Mouse (Mus musculus) heart, embryonic 15.5 days (tissue): ENCODE results near the gene Ctps2. TPM values are rescaled to one million over a fixed set of nuclear protein-coding genes. Genes with fewer than 3 reads are reported as not detected.
A peak's percentile ranks its signal among the peaks of the same experiment; 100 is the strongest.
"Not testable (repeated sequence)": the region's sequence is repeated elsewhere in the genome, so short reads cannot be mapped to it uniquely, and the experiment has no call there.

ENCODE experiments used
- ATAC-seq: fragments of 200-750 bp; cut with Nextera tagmentation; replicated peaks from 2 replicates; pipeline ENCODE4 v1.8.0; 2017; ENCODE audit warnings: low read depth, moderate TSS enrichment; ENCODE audit not compliant: insufficient number of reproducible peaks, insufficient read depth, low FRiP score
- H3K27ac ChIP-seq: fragments of 300-500 bp; sonication (generic); 2 replicates; pipeline ENCODE4 v1.5.1; 2015; ENCODE audit warnings: mild to moderate bottlenecking, inconsistent platforms
- H3K27me3 ChIP-seq: fragments of 300-500 bp; sonication (generic); 2 replicates; pipeline ENCODE4 v1.6.1; 2015; ENCODE audit warnings: inconsistent platforms
- H3K36me3 ChIP-seq: fragments of 300-500 bp; sonication (generic); 2 replicates; pipeline ENCODE4 v1.6.1; 2015; ENCODE audit warnings: mild to moderate bottlenecking, inconsistent platforms
- H3K4me1 ChIP-seq: fragments of 300-500 bp; sonication (generic); replicated peaks from 2 replicates; pipeline ENCODE4 v1.6.1; 2015; ENCODE audit warnings: inconsistent platforms
- H3K4me2 ChIP-seq: fragments of 300-500 bp; sonication (generic); 2 replicates; pipeline ENCODE4 v1.6.1; 2015; ENCODE audit warnings: inconsistent platforms, mild to moderate bottlenecking, moderate library complexity
- H3K4me3 ChIP-seq: fragments of 300-500 bp; sonication (generic); 2 replicates; pipeline ENCODE4 v1.5.1; 2015; ENCODE audit warnings: mild to moderate bottlenecking, inconsistent platforms
- H3K9ac ChIP-seq: fragments of 300-500 bp; sonication (generic); 2 replicates; pipeline ENCODE4 v1.6.1; 2015; ENCODE audit warnings: mild to moderate bottlenecking, inconsistent platforms
- H3K9me3 ChIP-seq: fragments of 300-500 bp; sonication (generic); replicated peaks from 2 replicates; pipeline ENCODE4 v1.6.1; 2016; ENCODE audit warnings: inconsistent platforms
- WGBS: fragments of 180-500 bp; shearing (Covaris S2); methylation state at CpG from one replicate; pipeline ENCODE4 v1.1.7; 2015; ENCODE audit warnings: mixed read lengths; 5-methylcytosine and 5-hydroxymethylcytosine counted together
- polyA plus RNA-seq: library from polyadenylated mRNA; unstranded; fragments of >200 nt; fragmentation: Nextera tagmentation; extraction: Ambion mirVana; gene quantifications from 2 replicates; pipeline ENCODE4 v1.2.1, GENCODE M21; 2015

Ctps2 gene
- polyA plus RNA-seq, result 50.9 and 55.6 TPM in 2 replicates

- H3K4me2 ChIP-seq, result peak within 1 kb of the TSS; percentile 63
- peak within 1 kb of the TSS; percentile 61 for H3K9ac ChIP-seq
- H3K36me3 ChIP-seq, result no peaks in the 10 kb centered on the region
- no peak for ATAC-seq
- H3K9me3 ChIP-seq, result no peaks in the 10 kb centered on the region
- H3K27me3 ChIP-seq, result no peaks in the 10 kb centered on the region
- no peaks in the 10 kb centered on the region for H3K4me1 ChIP-seq
- H3K27ac ChIP-seq, result peak within 1 kb of the TSS; percentile 79
- WGBS, result 22% methylated on average over 4 of the region's 4 CpGs
- H3K4me3 ChIP-seq, result peak within 1 kb of the TSS; percentile 65
These were observed at the start of gene Ctps2 for GRCm38 (mm10) chrX:162900938-162901337. TSS of gene Ctps2 (plus strand) at chrX:162901238.

GRCm38 (mm10) chrX:162868294-162868965, 32.6 kb upstream of the Ctps2 start:
- no peaks in the 10 kb centered on the region for H3K27me3 ChIP-seq
- H3K9ac ChIP-seq, result no peak overlapping the region
- ATAC-seq, result no peak
- WGBS, result 74% methylated on average over 3 of the region's 3 CpGs
- no peaks in the 10 kb centered on the region for H3K4me1 ChIP-seq
- H3K4me2 ChIP-seq, result no peak overlapping the region
- no peaks in the 10 kb centered on the region for H3K9me3 ChIP-seq
- peaks cover 2% of the 10 kb centered on the region; the same call in 1 of the 2 replicates for H3K36me3 ChIP-seq
- no peak overlapping the region for H3K4me3 ChIP-seq
- H3K27ac ChIP-seq, result no peak overlapping the region

- WGBS, result 38% methylated on average over 4 of the region's 4 CpGs
- H3K27me3 ChIP-seq, result no peaks in the 10 kb centered on the region
- H3K27ac ChIP-seq, result no peak overlapping the region
- H3K4me2 ChIP-seq, result no peak overlapping the region
- H3K9ac ChIP-seq, result no peak overlapping the region
- no peaks in the 10 kb centered on the region for H3K9me3 ChIP-seq
- H3K36me3 ChIP-seq, result peaks cover 2% of the 10 kb centered on the region; the same call in 1 of the 2 replicates
- no peaks in the 10 kb centered on the region for H3K4me1 ChIP-seq
- ATAC-seq, result no peak
- H3K4me3 ChIP-seq, result no peak overlapping the region
These were observed 29.1 kb upstream of the Ctps2 start for GRCm38 (mm10) chrX:162871734-162872517.

GRCm38 (mm10) chrX:162873761-162874160, 27.3 kb upstream of the Ctps2 start:
- Histone ChIP-seq H3K9me3 (no peaks in the 10 kb centered on the region), H3K27me3 (no peaks in the 10 kb centered on the region), H3K36me3 (peaks cover 11% of the 10 kb centered on the region; the same call in 1 of the 2 replicates), H3K4me1 (no peaks in the 10 kb centered on the region), H3K27ac (no peak overlapping the region), H3K9ac (no peak overlapping the region), H3K4me2 (no peak overlapping the region), H3K4me3 (no peak overlapping the region)
- WGBS, result 81% methylated on average over 2 of the region's 2 CpGs
- ATAC-seq, result no peak

GRCm38 (mm10) chrX:162878236-162878635, 22.8 kb upstream of the Ctps2 start:
- no peaks in the 10 kb centered on the region for H3K9me3 ChIP-seq
- H3K27ac ChIP-seq, result no peak overlapping the region
- ATAC-seq, result no peak
- 76% methylated on average over 3 of the region's 3 CpGs for WGBS
- no peak overlapping the region for H3K9ac ChIP-seq
- H3K27me3 ChIP-seq, result no peaks in the 10 kb centered on the region
- H3K36me3 ChIP-seq, result peaks cover 11% of the 10 kb centered on the region; the same call in 1 of the 2 replicates
- H3K4me1 ChIP-seq, result no peaks in the 10 kb centered on the region
- no peak overlapping the region for H3K4me2 ChIP-seq
- no peak overlapping the region for H3K4me3 ChIP-seq

GRCm38 (mm10) chrX:162887931-162888511, 13.0 kb upstream of the Ctps2 start, which contains the start of gene Syap1:
TSS of gene Syap1 (minus strand) at chrX:162888447.
- 15% methylated on average over 33 of the region's 47 CpGs for WGBS
- Histone ChIP-seq H3K4me2 (peak within 1 kb of the TSS; percentile 61), H3K4me3 (peak within 1 kb of the TSS; percentile 79), H3K4me1 (peaks cover 3% of the 10 kb centered on the region), H3K27me3 (no peaks in the 10 kb centered on the region), H3K9me3 (no peaks in the 10 kb centered on the region), H3K36me3 (no peaks in the 10 kb centered on the region), H3K9ac (peak within 1 kb of the TSS; percentile 80), H3K27ac (peak within 1 kb of the TSS; percentile 76)
- peak; percentile 95 for ATAC-seq

DNA sequence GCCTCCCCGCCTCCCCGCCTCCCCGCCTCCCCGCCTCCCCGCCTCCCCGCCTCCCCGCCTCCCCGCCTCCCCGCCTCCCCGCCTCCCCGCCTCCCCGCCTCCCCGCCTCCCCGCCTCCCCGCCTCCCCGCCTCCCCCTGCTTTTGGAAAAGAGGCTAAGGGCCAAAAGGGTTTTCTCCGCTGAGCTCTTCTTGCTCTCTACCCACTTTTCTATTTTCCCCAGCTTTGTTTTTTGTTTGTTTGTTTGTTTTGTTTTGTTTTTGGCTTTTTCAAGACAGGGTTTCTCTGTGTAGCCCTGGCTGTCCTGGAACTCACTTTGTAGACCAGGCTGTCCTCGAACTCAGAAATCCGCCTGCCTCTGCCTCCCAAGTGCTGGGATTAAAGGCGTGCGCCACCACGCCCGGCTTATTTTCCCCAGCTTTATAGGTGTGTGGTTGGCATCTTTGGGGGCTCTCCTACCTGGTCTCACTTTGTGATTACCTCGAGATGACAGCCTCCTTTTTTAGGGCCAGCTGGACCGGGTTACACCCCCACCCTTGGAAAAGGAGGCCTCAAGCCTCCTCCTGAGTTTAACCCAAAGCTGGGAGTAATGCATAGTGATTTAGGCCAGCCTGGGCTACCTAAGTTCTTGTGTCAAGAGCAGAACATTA, 12.3 kb upstream of the Ctps2 start:
- not testable (repeated sequence) for H3K9ac ChIP-seq, H3K4me3 ChIP-seq, H3K27me3 ChIP-seq, ATAC-seq, H3K9me3 ChIP-seq, H3K27ac ChIP-seq, H3K4me1 ChIP-seq, H3K36me3 ChIP-seq, H3K4me2 ChIP-seq
- WGBS, result 67% methylated on average over 9 of the region's 25 CpGs

- 17% methylated on average over 24 of the region's 25 CpGs for WGBS
- H3K4me3 ChIP-seq, result peak overlapping the region; percentile 65
- ATAC-seq, result peak; percentile 90
- peak overlapping the region; percentile 61 for H3K9ac ChIP-seq
- H3K36me3 ChIP-seq, result no peaks in the 10 kb centered on the region
- peak overlapping the region; percentile 63 for H3K4me2 ChIP-seq
- peak overlapping the region; percentile 79 for H3K27ac ChIP-seq
- H3K9me3 ChIP-seq, result no peaks in the 10 kb centered on the region
- no peaks in the 10 kb centered on the region for H3K4me1 ChIP-seq
- H3K27me3 ChIP-seq, result no peaks in the 10 kb centered on the region
These were observed 467 bp downstream of the Ctps2 start for GRCm38 (mm10) chrX:162901371-162902039.

DNA sequence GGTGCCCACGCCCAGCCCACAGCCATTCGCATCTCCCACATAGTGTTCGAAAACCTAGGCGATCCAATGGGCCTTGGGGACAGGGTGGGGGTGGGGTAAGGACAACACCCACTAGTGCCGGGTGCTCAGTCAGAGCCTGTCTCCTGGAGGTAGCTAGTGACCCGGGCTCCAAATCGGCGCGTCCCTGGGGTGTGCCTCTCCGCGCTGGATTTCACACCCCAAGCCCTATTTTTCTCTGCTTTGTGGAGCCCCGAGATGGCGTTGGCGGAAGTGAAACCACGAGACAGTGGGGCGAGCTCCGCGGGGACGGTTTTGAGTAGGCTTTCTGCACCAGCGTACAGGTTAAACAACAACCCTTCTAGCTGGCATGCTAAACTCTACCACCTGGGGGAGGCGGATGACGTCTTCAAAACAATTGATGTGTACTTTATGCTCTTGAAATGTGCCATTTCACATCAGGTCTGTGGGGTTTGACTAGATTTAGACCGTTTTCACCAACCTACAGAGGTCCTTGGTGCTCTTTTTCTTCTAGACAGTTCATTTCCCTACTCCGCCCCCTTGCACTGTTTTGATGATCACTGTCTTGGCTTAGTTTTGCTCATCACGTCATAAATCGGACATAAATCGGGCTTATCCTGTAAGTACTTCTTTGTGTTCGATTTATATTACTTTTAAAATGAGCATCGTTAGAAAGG, 1.1 kb downstream of the Ctps2 start:
- no peaks in the 10 kb centered on the region for H3K4me1 ChIP-seq
- ATAC-seq, result peak; percentile 60; the same call in 1 of the 2 replicates

GRCm38 (mm10) chrX:162907554-162907953, 6.5 kb downstream of the Ctps2 start:
- no peak overlapping the region for H3K4me3 ChIP-seq
- no peak overlapping the region for H3K9ac ChIP-seq
- WGBS, result 72% methylated on average over 3 of the region's 3 CpGs
- no peaks in the 10 kb centered on the region for H3K27me3 ChIP-seq
- ATAC-seq, result no peak
- H3K4me1 ChIP-seq, result no peaks in the 10 kb centered on the region
- H3K4me2 ChIP-seq, result no peak overlapping the region
- H3K36me3 ChIP-seq, result peaks cover 13% of the 10 kb centered on the region; the same call in 1 of the 2 replicates
- no peaks in the 10 kb centered on the region for H3K9me3 ChIP-seq
- H3K27ac ChIP-seq, result no peak overlapping the region

More for the DNA sequence above, 1.1 kb downstream of the Ctps2 start:
- Histone ChIP-seq H3K36me3 (no peaks in the 10 kb centered on the region), H3K27ac (peak overlapping the region; percentile 79), H3K9ac (peak overlapping the region; percentile 61), H3K4me2 (peak overlapping the region; percentile 63), H3K4me3 (peak overlapping the region; percentile 65), H3K9me3 (no peaks in the 10 kb centered on the region), H3K27me3 (no peaks in the 10 kb centered on the region)
- WGBS, result 17% methylated on average over 29 of the region's 29 CpGs
